Mouse (Mus musculus) spleen, adult 2 months (tissue): Measurements from ENCODE around the gene Usf2. TPM values are rescaled to one million over a fixed set of nuclear protein-coding genes. Genes with fewer than 3 reads are reported as not detected.

Source experiments
- DNase-seq, 2 experiments: peaks; one replicate each; pipeline versions ENCODE4 v3.0.0 to v3.0.0-alpha.2; 2012 to 2021; ENCODE audit warnings: low spot score in 2 of 2, low read depth in 1 of 2
- H3K27ac ChIP-seq: fragments of 200-500 bp; 2 replicates; pipeline ENCODE4 v1.5.1; 2012; ENCODE audit warnings: low read length, inconsistent platforms; ENCODE audit not compliant: insufficient read depth
- H3K27me3 ChIP-seq: fragments of 200-500 bp; 2 replicates; pipeline ENCODE4 v1.6.1; 2012; ENCODE audit warnings: mild to moderate bottlenecking, moderate library complexity, low read length, inconsistent platforms; ENCODE audit not compliant: control insufficient read depth, insufficient read depth
- H3K36me3 ChIP-seq: fragments of 200-500 bp; 2 replicates; pipeline ENCODE4 v1.6.1; 2012; ENCODE audit warnings: mild to moderate bottlenecking, low read length, inconsistent platforms; ENCODE audit not compliant: control insufficient read depth, insufficient read depth
- H3K4me1 ChIP-seq: fragments of 200-500 bp; 2 replicates; pipeline ENCODE4 v1.6.1; 2011; ENCODE audit warnings: inconsistent platforms; ENCODE audit not compliant: control insufficient read depth, insufficient read depth, insufficient read length
- H3K4me3 ChIP-seq: fragments of 200-500 bp; 2 replicates; pipeline ENCODE4 v1.5.1; 2011; ENCODE audit warnings: mild to moderate bottlenecking, inconsistent platforms; ENCODE audit not compliant: insufficient read depth, insufficient read length; ENCODE audit errors: extremely low read depth
- CTCF ChIP-seq: fragments of 200-500 bp; IDR thresholded peaks from 2 replicates; pipeline ENCODE4 v1.5.1; 2011; ENCODE audit warnings: mild to moderate bottlenecking, inconsistent platforms; ENCODE audit not compliant: insufficient read depth, insufficient read length, insufficient replicate concordance; ENCODE audit errors: extremely low read depth
- POLR2A ChIP-seq: fragments of 200-500 bp; IDR thresholded peaks from 2 replicates; pipeline ENCODE4 v1.6.1; 2011; ENCODE audit warnings: low read depth, low read length, inconsistent platforms
- WGBS: fragments of 180-500 bp; shearing (Covaris S2); methylation state at CpG from one replicate; pipeline ENCODE4 v1.1.7; 2018; 5-methylcytosine and 5-hydroxymethylcytosine counted together
- polyA plus RNA-seq: library from polyadenylated mRNA; depleted of rRNA; stranded (reverse); fragments of >200 nt; gene quantifications from 2 replicates; pipeline ENCODE4 v1.2.3, GENCODE M21; 2012; rRNA removed

The Usf2 gene
- polyA plus RNA-seq, 1 experiment = 151 TPM

DNA sequence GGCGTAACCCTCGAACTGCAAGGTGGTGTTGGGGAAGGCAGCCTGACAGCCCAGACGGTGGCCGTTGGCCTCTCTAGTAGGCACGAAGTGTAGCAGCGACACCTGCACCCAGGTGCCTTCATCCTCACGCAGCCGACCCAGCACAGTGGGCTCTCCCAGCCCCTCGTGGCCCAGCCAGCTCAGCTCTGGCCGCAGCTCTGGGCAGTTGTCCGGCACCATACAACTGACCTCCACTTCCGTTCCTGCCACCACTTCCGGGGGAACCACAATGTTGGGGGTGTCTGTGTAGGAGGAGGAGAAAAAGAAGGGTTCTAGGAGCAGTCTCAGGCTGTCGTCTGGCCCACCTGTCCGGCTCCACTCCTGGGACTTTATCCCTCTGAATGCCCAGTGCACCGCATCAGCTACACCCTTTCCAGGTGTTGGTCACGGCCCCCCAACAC, 47.6 kb downstream of the Usf2 start:
- TF ChIP-seq POLR2A (no peak), CTCF (no peak)
- Histone ChIP-seq H3K27ac (no peak overlapping the region), H3K36me3 (no peaks in the 10 kb centered on the region), H3K27me3 (no peaks in the 10 kb centered on the region), H3K4me1 (peaks cover 6% of the 10 kb centered on the region; the same call in 1 of the 2 replicates), H3K4me3 (no peak overlapping the region)
- no peak for DNase-seq
- 27% methylated on average over 17 of the region's 17 CpGs for WGBS

DNA sequence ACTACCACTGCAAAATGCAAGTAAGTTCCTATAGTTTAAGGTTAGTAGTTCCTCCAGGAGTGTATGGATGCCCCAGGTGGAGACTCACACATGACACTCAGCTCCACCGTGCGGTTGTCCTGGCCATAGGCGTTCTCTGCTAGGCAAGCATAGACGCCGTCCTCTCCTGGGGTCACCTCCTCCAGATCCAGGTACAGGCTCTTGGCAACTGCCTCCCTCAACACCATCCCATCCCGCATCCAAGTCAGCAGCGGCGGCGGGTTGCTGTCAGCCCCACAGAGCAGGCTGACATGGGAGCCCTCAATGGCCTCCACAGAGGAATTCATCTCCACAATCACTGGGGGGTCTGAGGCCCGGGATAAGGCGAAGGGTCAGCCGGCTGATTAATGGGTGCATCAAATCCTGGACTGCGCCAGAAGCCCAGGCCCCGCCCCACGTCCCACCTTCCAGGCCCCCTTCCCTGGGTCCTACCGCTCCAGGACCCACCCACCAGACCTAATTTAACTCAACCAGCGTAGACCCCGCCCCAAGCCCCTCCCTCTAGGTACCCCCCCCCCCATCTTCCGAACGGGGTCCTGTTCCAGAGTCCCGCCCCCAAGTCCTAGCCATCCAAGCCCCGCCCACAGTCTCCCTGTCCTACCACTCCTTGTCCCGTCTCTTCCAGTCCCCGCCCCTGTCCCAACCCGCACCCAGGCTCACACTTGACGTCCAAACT, 48.2 kb downstream of the Usf2 start:
- H3K27ac ChIP-seq = no peak overlapping the region
- H3K36me3 ChIP-seq = no peaks in the 10 kb centered on the region
- peaks cover 6% of the 10 kb centered on the region; the same call in 1 of the 2 replicates for H3K4me1 ChIP-seq
- DNase-seq = no peak
- no peak for TF ChIP-seq CTCF
- H3K4me3 ChIP-seq = no peak overlapping the region
- 16% methylated on average over 25 of the region's 26 CpGs for WGBS
- no peaks in the 10 kb centered on the region for H3K27me3 ChIP-seq

DNA sequence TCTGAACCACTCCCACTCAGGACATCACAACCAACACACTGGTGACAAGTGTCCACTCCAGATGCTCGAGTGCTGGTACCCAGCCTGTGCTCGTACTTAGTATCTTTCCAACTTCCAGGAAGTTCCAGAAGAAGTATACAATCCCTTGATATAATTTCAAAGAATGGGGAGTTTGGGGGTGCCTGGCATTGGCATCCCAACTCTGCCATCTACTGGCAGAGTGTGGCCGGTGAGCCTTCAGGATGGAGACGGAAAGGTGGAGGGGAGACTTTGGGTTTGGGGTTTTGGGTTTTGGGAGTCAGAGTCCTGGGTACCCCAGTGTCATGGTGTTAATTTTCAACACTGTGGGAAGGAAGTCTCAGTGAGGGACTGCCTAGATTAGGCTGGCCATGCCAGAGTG, 52.6 kb downstream of the Usf2 start:
- Histone ChIP-seq H3K27me3 (no peaks in the 10 kb centered on the region), H3K4me3 (no peak overlapping the region), H3K4me1 (peaks cover 4% of the 10 kb centered on the region; the same call in 1 of the 2 replicates), H3K36me3 (no peaks in the 10 kb centered on the region), H3K27ac (no peak overlapping the region)
- 22% methylated on average over 4 of the region's 4 CpGs for WGBS
- peak; percentile 87; the same call in 1 of the 2 replicates for TF ChIP-seq CTCF
- TF ChIP-seq POLR2A = no peak
- DNase-seq = peak in 1 of 2 experiments; percentile 62

Other genes with a start within 250 kb of the Usf2 start
- 0.90 and 1.0 TPM in 2 replicates for gene Atp4a, start 244.6 kb downstream of the Usf2 start, polyA plus RNA-seq
- gene Tmem147, start 227.3 kb downstream of the Usf2 start, polyA plus RNA-seq = 103 and 107 TPM in 2 replicates
- gene Gapdhs, start 213.1 kb downstream of the Usf2 start, polyA plus RNA-seq = 0.12 TPM in 1 of 2 replicates, not detected in the other
- 0.47 and 0.97 TPM in 2 replicates for gene Sbsn, start 205.3 kb downstream of the Usf2 start, polyA plus RNA-seq
- gene Dmkn, start 193.0 kb downstream of the Usf2 start, polyA plus RNA-seq = 1.1 and 1.5 TPM in 2 replicates
- not detected in 2 replicates for gene Krtdap, start 168.9 kb downstream of the Usf2 start, polyA plus RNA-seq
- gene Ffar2, start 133.0 kb downstream of the Usf2 start, polyA plus RNA-seq = 19.2 and 38.6 TPM in 2 replicates
- gene Ffar3, start 100.6 kb downstream of the Usf2 start, polyA plus RNA-seq = 0.59 and 0.84 TPM in 2 replicates
- 17.0 and 20.1 TPM in 2 replicates for gene Ffar1, start 95.2 kb downstream of the Usf2 start, polyA plus RNA-seq
- gene Cd22, start 76.5 kb downstream of the Usf2 start, polyA plus RNA-seq = 269 and 316 TPM in 2 replicates
- 3.5 TPM in 2 replicates for gene Mag, start 41.9 kb downstream of the Usf2 start, polyA plus RNA-seq
- gene Hamp2, start 32.1 kb downstream of the Usf2 start, polyA plus RNA-seq = 15.6 and 18.2 TPM in 2 replicates
- 0.82 TPM in 1 of 2 replicates, not detected in the other for gene Hamp, start 12.8 kb downstream of the Usf2 start, polyA plus RNA-seq
- 7.5 and 9.4 TPM in 2 replicates for gene Lsr, start 16.7 kb upstream of the Usf2 start, polyA plus RNA-seq
- gene Fam187b, start 17.0 kb upstream of the Usf2 start, polyA plus RNA-seq = 0.35 and 0.63 TPM in 2 replicates
- 168 and 181 TPM in 2 replicates for gene Fxyd5, start 85.7 kb upstream of the Usf2 start, polyA plus RNA-seq
- 1.1 and 1.2 TPM in 2 replicates for gene Fxyd7, start 94.7 kb upstream of the Usf2 start, polyA plus RNA-seq
- gene Fxyd1, start 100.4 kb upstream of the Usf2 start, polyA plus RNA-seq = 60.6 and 67.6 TPM in 2 replicates
- 0.92 and 1.0 TPM in 2 replicates for gene Lgi4, start 102.5 kb upstream of the Usf2 start, polyA plus RNA-seq
- 0.94 and 1.8 TPM in 2 replicates for gene Fxyd3, start 119.9 kb upstream of the Usf2 start, polyA plus RNA-seq
- 22.1 and 26.8 TPM in 2 replicates for gene Hpn, start 158.5 kb upstream of the Usf2 start, polyA plus RNA-seq
- gene Scn1b, start 170.2 kb upstream of the Usf2 start, polyA plus RNA-seq = 41.6 and 48.4 TPM in 2 replicates
- 325 and 338 TPM in 2 replicates for gene Gramd1a, start 199.1 kb upstream of the Usf2 start, polyA plus RNA-seq